7 mouse cellular contexts compared by ENCODE assay signal in genomic region chr19:3855091-3855490, GRCm38 (mm10). TPM values are rescaled to one million over a fixed set of nuclear protein-coding genes. Genes with fewer than 3 reads are reported as not detected.
DNase-seq lines count a peak whose midpoint lies in the region; ATAC-seq and TF ChIP-seq lines count a peak whose summit lies in the region.

No protein-coding gene starts in this region.

- no peaks in the 10 kb centered on the region for H3K27me3 ChIP-seq in lung, embryonic 15.5 days
- no peaks in the 10 kb centered on the region for H3K27me3 ChIP-seq in embryonic facial prominence, embryonic 14.5 days (replicated peaks; ENCODE audit: control insufficient read depth, insufficient read depth, low read length)
- H3K27me3 ChIP-seq in kidney, postnatal 0 days (ENCODE audit: insufficient read depth, low read length): no peaks in the 10 kb centered on the region
- no peaks in the 10 kb centered on the region for H3K27me3 ChIP-seq in neural tube, embryonic 14.5 days (ENCODE audit: control insufficient read depth, insufficient read depth, low read length)

- no peak for ATAC-seq in lung, embryonic 15.5 days (ENCODE audit: borderline replicate concordance, extremely low read depth, low FRiP score, low TSS enrichment)
- no peak for ATAC-seq in embryonic facial prominence, embryonic 14.5 days (ENCODE audit: low read depth)
- ATAC-seq in kidney, postnatal 0 days (replicated peaks; ENCODE audit: low FRiP score, low read depth): no peak
- no peak for ATAC-seq in neural tube, embryonic 14.5 days (ENCODE audit: low read depth)

- H3K4me1 ChIP-seq in lung, embryonic 15.5 days: peaks cover 41% of the 10 kb centered on the region
- H3K4me1 ChIP-seq in embryonic facial prominence, embryonic 14.5 days (ENCODE audit: control insufficient read depth, insufficient read depth, low read length): peaks cover 32% of the 10 kb centered on the region
- H3K4me1 ChIP-seq in kidney, postnatal 0 days (replicated peaks; ENCODE audit: insufficient read depth, low read length): peaks cover 9% of the 10 kb centered on the region; the same call in 1 of the 2 replicates
- H3K4me1 ChIP-seq in neural tube, embryonic 14.5 days (ENCODE audit: control insufficient read depth, insufficient read depth, low read length): peaks cover 29% of the 10 kb centered on the region

- DNase-seq in lung, postnatal 14 days: no peak
- peak; percentile 43 for DNase-seq in embryonic facial prominence, embryonic 14.5 days (ENCODE audit: low spot score)
- no peak for DNase-seq in kidney, postnatal 0 days (ENCODE audit: low spot score)
- DNase-seq in gastrocnemius, postnatal 10 days: no peak
- no peak for DNase-seq in thymus, postnatal 14 days

- peak overlapping the region; percentile 35; the same call in 1 of the 2 replicates for H3K27ac ChIP-seq in lung, embryonic 15.5 days
- peak overlapping the region; percentile 66 for H3K27ac ChIP-seq in embryonic facial prominence, embryonic 14.5 days (replicated peaks; ENCODE audit: low read depth, low read length)
- peak overlapping the region; percentile 8; the same call in 1 of the 2 replicates for H3K27ac ChIP-seq in kidney, postnatal 0 days
- H3K27ac ChIP-seq in neural tube, embryonic 14.5 days (ENCODE audit: low read depth, low read length): no peak overlapping the region

- H3K4me3 ChIP-seq in lung, embryonic 15.5 days: no peak overlapping the region
- H3K4me3 ChIP-seq in embryonic facial prominence, embryonic 14.5 days (ENCODE audit: low read depth, low read length): no peak overlapping the region
- no peak overlapping the region for H3K4me3 ChIP-seq in kidney, postnatal 0 days (replicated peaks; ENCODE audit: low read depth, low read length)
- no peak overlapping the region for H3K4me3 ChIP-seq in neural tube, embryonic 14.5 days (ENCODE audit: low read depth, low read length)

- H3K9ac ChIP-seq in lung, embryonic 15.5 days: no peak overlapping the region
- H3K9ac ChIP-seq in embryonic facial prominence, embryonic 14.5 days (ENCODE audit: low read depth, low read length): no peak overlapping the region
- H3K9ac ChIP-seq in kidney, postnatal 0 days (ENCODE audit: low read depth, low read length): peak overlapping the region; percentile 3; the same call in 1 of the 2 replicates
- no peak overlapping the region for H3K9ac ChIP-seq in neural tube, embryonic 14.5 days (replicated peaks; ENCODE audit: low read depth, low read length)

- peak overlapping the region; percentile 33 for H3K4me2 ChIP-seq in lung, embryonic 15.5 days
- peak overlapping the region; percentile 28; the same call in 1 of the 2 replicates for H3K4me2 ChIP-seq in embryonic facial prominence, embryonic 14.5 days (ENCODE audit: low read depth, low read length)
- peak overlapping the region; percentile 28 for H3K4me2 ChIP-seq in kidney, postnatal 0 days (ENCODE audit: low read length)
- peak overlapping the region; percentile 11; the same call in 1 of the 2 replicates for H3K4me2 ChIP-seq in neural tube, embryonic 14.5 days (ENCODE audit: low read depth, low read length)

- H3K36me3 ChIP-seq in lung, embryonic 15.5 days: no peaks in the 10 kb centered on the region
- H3K36me3 ChIP-seq in embryonic facial prominence, embryonic 14.5 days (ENCODE audit: control insufficient read depth, insufficient read depth, low read length): no peaks in the 10 kb centered on the region
- no peaks in the 10 kb centered on the region for H3K36me3 ChIP-seq in kidney, postnatal 0 days (ENCODE audit: insufficient read depth, low read length)
- H3K36me3 ChIP-seq in neural tube, embryonic 14.5 days (ENCODE audit: control insufficient read depth, insufficient read depth, low read length): no peaks in the 10 kb centered on the region

- no peaks in the 10 kb centered on the region for H3K9me3 ChIP-seq in lung, embryonic 15.5 days
- H3K9me3 ChIP-seq in embryonic facial prominence, embryonic 14.5 days (ENCODE audit: control insufficient read depth, low read length): no peaks in the 10 kb centered on the region
- H3K9me3 ChIP-seq in kidney, postnatal 0 days (replicated peaks; ENCODE audit: low read length): no peaks in the 10 kb centered on the region
- no peaks in the 10 kb centered on the region for H3K9me3 ChIP-seq in neural tube, embryonic 14.5 days (ENCODE audit: control insufficient read depth, low read length)

- WGBS in lung, embryonic 15.5 days: 58% methylated on average over 6 of the region's 6 CpGs
- WGBS in embryonic facial prominence, embryonic 14.5 days: 56% methylated on average over 6 of the region's 6 CpGs
- 47% methylated on average over 6 of the region's 6 CpGs for WGBS in kidney, postnatal 0 days
- WGBS in neural tube, embryonic 14.5 days: 62% methylated on average over 6 of the region's 6 CpGs

- no peak for TF ChIP-seq CTCF in kidney, postnatal 0 days (IDR thresholded peaks at IDR 0.05; ENCODE audit: low read depth)

RNA-seq across cellular contexts. Expression of gene Chka, which starts 3.5 kb away (rescaled TPM):
- 55.8 and 68.1 TPM in 2 replicates for polyA plus RNA-seq in lung, embryonic 15.5 days (2015; fragmentation: Nextera tagmentation; extraction: Ambion mirVana)
- 31.3 and 32.9 TPM in 2 replicates for polyA plus RNA-seq in embryonic facial prominence, embryonic 14.5 days (2014; fragmentation: Nextera tagmentation; extraction: Ambion mirVana)
- polyA plus RNA-seq in kidney, postnatal 0 days (2015; fragmentation: Nextera tagmentation; extraction: Ambion mirVana): 53.0 and 54.7 TPM in 2 replicates
- 61.2 and 71.1 TPM in 2 replicates for polyA plus RNA-seq in neural tube, embryonic 14.5 days (2014; fragmentation: Nextera tagmentation; extraction: Ambion mirVana)
- 1 to 10 TPM; 6.0 to 7.0 TPM for total RNA-seq in gastrocnemius, postnatal 10 days (2021)

RNA-seq across cellular contexts. Expression of gene Tcirg1, which starts 51.8 kb away (rescaled TPM):
- polyA plus RNA-seq in lung, embryonic 15.5 days (2015; fragmentation: Nextera tagmentation; extraction: Ambion mirVana): 46.6 and 53.1 TPM in 2 replicates
- polyA plus RNA-seq in embryonic facial prominence, embryonic 14.5 days (2014; fragmentation: Nextera tagmentation; extraction: Ambion mirVana): 33.6 and 36.5 TPM in 2 replicates
- 31.4 and 33.0 TPM in 2 replicates for polyA plus RNA-seq in kidney, postnatal 0 days (2015; fragmentation: Nextera tagmentation; extraction: Ambion mirVana)
- polyA plus RNA-seq in neural tube, embryonic 14.5 days (2014; fragmentation: Nextera tagmentation; extraction: Ambion mirVana): 8.6 and 16.7 TPM in 2 replicates
- 10 to 100 TPM; 13.6 to 31.1 TPM for total RNA-seq in gastrocnemius, postnatal 10 days (2021)

RNA-seq across cellular contexts. Expression of gene Ndufs8, which starts 57.5 kb away (rescaled TPM):
- 303 and 306 TPM in 2 replicates for polyA plus RNA-seq in lung, embryonic 15.5 days (2015; fragmentation: Nextera tagmentation; extraction: Ambion mirVana)
- polyA plus RNA-seq in embryonic facial prominence, embryonic 14.5 days (2014; fragmentation: Nextera tagmentation; extraction: Ambion mirVana): 297 and 302 TPM in 2 replicates
- polyA plus RNA-seq in kidney, postnatal 0 days (2015; fragmentation: Nextera tagmentation; extraction: Ambion mirVana): 417 and 423 TPM in 2 replicates
- 316 and 358 TPM in 2 replicates for polyA plus RNA-seq in neural tube, embryonic 14.5 days (2014; fragmentation: Nextera tagmentation; extraction: Ambion mirVana)
- 100 to 1,000 TPM; 181 to 205 TPM for total RNA-seq in gastrocnemius, postnatal 10 days (2021)
